ENCODE assay signal across 15 mouse cellular contexts in the genomic region with DNA sequence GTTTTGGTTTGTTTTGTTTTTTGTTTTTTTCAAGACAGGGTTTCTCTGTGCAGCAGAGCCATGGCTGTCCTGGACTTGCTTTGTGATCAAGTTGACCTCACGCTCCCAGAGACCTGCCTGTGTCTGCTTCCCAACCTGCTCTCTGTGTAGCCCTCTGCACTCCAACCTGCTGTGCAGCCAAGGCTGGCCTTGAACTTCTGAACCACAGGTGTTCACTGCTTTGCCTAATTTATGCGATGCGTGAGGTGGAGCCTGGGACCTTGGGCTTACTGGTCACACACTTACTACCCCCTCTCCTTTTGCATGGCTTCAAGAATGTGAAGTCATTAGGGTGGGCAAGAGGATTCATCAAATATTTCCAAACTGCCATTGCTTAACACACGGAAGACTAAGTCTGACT.
"Had no signal": no experiment of that assay in that cellular context is flagged by ENCODE, and none has a peak within 500 bp of the region (broad histone marks: within the 10 kb centered on the region; RNA-seq: fewer than 3 reads in every experiment).

No protein-coding gene starts in this region.

- H3K27me3 ChIP-seq: neural tube, embryonic 12.5 days; neural tube, embryonic 13.5 days; neural tube, embryonic 15.5 days; stomach, embryonic 15.5 days had no signal

- H3K9me3 ChIP-seq: neural tube, embryonic 12.5 days; neural tube, embryonic 13.5 days; neural tube, embryonic 15.5 days; stomach, embryonic 15.5 days had no signal

- H3K4me3 ChIP-seq: neural tube, embryonic 12.5 days; neural tube, embryonic 13.5 days; neural tube, embryonic 15.5 days; stomach, embryonic 15.5 days had no signal

- H3K27ac ChIP-seq: neural tube, embryonic 12.5 days; neural tube, embryonic 13.5 days; neural tube, embryonic 15.5 days; stomach, embryonic 15.5 days; stomach, postnatal 0 days had no signal

- DNase-seq: retina, postnatal 1 day; right cerebral cortex, adult 18-20 months; right cerebral cortex, postnatal 14 days; right cerebral cortex, postnatal 4 days; spleen, adult 18-20 months; thymus, adult 18-20 months; thymus, adult 2 months; thymus, postnatal 14 days; thymus, postnatal 25 days; thymus, postnatal 36 days had no signal

- H3K4me1 ChIP-seq: neural tube, embryonic 12.5 days; neural tube, embryonic 15.5 days; stomach, embryonic 15.5 days had no signal

- H3K36me3 ChIP-seq: neural tube, embryonic 12.5 days; neural tube, embryonic 13.5 days; neural tube, embryonic 15.5 days; stomach, embryonic 15.5 days had no signal

- H3K9ac ChIP-seq: neural tube, embryonic 12.5 days; neural tube, embryonic 13.5 days; neural tube, embryonic 15.5 days; stomach, embryonic 15.5 days had no signal
